Mouse (Mus musculus): ENCODE data around the gene Zfp493. TPM values are rescaled to one million over a fixed set of nuclear protein-coding genes. Genes with fewer than 3 reads are reported as not detected.
"Not testable (repeated sequence)": the region's sequence is repeated elsewhere in the genome, so short reads cannot be mapped to it uniquely, and the experiment has no call there.

Gene Zfp493
- total RNA-seq (2017) = 0.85 to 2.1 TPM in 2 of 3 replicates, not detected in the other

DNA sequence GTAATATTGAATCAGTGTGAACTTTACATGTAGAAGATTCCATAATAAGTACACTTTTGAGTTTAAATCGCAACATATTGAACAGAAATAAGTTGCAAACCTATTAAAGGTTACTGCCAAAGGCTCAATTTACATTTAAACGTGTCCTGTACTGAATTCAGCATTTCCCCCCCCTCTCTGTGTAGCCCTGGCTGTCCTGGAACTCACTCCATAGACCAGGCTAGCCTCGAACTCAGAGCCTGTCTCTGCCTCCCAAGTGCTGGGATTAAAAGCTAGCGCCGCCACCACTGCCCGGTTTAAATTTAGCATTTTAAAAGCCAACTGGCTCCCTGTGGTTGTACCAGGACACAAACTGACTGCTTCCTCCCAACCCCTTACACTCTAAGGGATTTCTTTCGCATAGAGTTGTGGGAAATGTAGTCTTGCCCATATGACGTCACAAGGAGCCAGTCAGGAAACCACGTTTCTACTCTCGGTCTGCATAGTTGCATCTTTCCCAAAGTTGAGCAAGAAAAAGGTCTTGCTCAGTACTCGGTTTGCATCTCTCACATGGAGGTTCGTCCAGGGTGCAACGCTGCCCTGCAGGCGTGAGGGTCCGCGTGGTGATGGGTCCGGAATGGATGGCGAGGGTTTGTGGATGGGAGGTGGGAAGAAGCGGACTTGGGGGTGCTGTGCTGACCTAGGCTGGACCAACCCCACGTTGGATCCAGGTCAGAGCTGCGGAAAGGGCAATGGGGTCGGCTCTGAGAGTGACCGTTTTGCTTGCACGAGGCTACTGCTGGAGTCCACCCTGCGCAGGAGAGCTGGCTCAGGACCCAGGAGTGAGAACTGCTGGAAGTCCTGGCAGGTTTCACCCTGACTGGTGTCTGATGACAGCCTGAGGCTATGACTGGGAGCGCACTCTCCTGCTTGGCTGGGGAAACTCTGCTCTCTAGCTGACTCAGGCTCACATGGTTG, at the start of gene Zfp493:
Gene Zfp493, plus strand, starts transcription at position 429 of the 957 bp plus-strand sequence.
- ATAC-seq (replicated peaks; ENCODE audit: insufficient number of reproducible peaks, low FRiP score, low TSS enrichment, poor library complexity, severe bottlenecking) = peak; percentile 89

DNA sequence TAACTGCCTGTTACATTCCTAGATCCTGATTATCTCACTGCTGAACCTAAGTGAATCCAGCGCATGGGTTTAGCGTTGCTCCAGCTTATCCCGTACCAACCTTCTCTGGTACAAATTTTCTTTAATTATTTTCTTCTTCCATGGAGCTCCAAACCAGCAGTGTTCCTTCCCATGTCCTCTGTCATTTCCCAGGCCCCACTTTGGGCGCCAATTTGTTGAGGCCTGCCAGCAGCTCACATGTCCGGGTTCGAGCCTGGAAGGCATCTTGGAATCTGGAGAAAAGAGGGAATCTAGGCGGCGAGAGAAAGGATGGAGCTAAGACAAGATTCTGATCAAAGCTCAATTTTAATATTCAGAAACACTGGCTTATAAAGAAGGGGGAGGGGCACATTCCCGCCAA, 45.1 kb upstream of the Zfp493 start:
- not testable (repeated sequence) for ATAC-seq (replicated peaks; ENCODE audit: insufficient number of reproducible peaks, low FRiP score, low TSS enrichment, poor library complexity, severe bottlenecking)

DNA sequence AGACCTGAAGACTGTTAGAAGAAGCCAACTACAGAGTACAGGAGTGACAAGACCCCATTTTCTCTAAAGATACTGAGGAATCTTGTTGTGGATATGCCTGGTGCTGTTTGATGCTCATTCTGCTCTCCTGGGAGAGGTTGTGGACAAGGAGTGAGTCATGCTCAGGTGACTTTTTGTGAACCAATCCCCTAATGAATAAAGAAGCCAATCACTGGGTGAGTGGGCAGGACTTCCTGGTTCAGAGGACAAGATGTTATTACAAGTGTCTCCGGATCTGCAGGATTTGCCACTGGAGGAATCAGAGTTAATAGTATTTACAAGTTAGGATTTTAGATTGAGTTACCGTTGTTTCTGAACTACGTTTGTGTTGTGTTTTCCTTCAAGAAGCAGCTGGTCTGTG, 36.6 kb upstream of the Zfp493 start:
- ATAC-seq (replicated peaks; ENCODE audit: insufficient number of reproducible peaks, low FRiP score, low TSS enrichment, poor library complexity, severe bottlenecking) = no peak

DNA sequence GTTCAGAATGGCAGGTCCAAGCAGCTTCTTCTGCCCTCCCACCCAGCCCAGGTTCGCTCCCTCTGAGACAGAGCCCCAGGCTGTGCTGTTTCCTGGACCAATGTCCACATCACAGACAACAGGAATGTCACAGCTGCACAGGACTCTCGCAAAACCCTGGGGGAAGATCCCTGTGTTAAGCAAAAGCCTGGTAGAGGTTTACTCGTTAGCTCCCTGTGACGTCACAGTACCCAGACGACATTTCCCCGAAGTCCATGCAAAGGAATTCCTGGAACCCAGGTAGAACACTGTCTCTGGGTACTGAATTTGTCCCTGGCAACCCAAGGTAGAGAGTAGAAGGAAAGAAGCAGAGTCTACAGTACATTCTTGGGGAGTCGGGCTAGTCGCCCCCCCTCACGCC, 35.6 kb upstream of the Zfp493 start:
- ATAC-seq (replicated peaks; ENCODE audit: insufficient number of reproducible peaks, low FRiP score, low TSS enrichment, poor library complexity, severe bottlenecking) = no peak

DNA sequence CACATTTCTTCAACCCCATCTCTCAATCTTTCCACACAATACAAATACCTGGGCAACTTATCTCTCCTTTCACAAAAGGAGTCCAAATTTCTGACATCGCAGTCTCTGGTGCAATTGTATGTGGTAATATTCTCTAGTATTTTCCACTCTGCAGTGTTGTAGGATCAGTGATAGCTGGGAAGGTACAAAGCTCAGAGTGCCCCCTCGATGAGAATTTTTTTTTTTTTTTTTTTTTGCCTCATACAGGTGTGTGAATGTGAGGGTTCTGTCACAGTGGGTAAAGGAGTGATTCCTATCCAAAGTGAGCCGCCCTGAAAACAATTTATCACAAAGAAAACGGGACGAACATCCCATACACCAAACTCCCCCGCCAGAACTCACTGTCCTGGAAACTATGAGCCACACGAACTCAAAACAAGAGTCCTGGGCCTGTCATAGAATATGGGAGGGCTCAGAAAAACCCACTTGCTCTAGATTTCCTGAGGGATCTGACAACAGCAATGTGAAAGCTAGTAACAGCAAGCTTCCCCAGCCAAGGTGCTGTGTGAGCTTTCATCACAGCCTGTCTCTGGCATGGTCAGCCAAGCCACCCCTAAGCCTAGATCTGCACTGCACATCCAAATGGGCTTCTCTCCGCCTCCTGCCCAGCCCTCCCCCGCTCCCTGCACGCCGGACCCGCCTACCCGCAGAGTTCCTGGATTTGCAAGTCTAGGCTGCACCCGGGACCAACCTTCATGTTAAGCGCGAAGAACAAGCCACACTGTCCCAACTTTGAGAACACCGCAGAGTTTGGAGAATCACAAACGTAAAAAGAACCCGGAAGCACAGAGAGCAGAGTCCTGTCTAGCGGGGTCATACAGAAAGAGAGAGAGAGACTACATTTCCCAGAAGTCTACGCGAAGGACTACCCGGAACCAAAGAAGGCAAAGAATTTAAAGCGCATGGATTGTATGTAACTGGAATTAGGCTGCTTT, 24.9 kb upstream of the Zfp493 start, which contains the start of gene Zfp85:
Gene Zfp85, minus strand, starts transcription at position 896 of the 974 bp plus-strand sequence.
- peak; percentile 87 for ATAC-seq (replicated peaks; ENCODE audit: insufficient number of reproducible peaks, low FRiP score, low TSS enrichment, poor library complexity, severe bottlenecking)

DNA sequence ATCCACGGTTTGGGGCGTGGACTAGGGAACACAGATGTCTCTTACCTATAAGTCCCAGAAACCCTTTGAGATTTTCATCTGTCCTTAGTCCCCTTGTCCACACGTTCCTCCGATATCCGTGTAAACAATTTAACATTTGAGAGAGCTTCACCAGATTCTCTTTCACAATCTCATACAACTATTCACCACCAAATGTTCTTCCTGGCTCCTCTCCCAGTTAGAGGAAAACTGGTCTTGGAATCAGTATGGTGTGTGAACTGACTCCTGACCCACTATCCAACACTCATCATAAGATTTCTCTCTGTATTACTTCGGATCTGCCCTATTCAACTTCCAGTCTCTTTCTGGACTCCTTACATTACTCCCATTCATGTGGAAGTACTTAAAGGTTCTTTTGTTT, 23.7 kb upstream of the Zfp493 start:
- no peak for ATAC-seq (replicated peaks; ENCODE audit: insufficient number of reproducible peaks, low FRiP score, low TSS enrichment, poor library complexity, severe bottlenecking)

DNA sequence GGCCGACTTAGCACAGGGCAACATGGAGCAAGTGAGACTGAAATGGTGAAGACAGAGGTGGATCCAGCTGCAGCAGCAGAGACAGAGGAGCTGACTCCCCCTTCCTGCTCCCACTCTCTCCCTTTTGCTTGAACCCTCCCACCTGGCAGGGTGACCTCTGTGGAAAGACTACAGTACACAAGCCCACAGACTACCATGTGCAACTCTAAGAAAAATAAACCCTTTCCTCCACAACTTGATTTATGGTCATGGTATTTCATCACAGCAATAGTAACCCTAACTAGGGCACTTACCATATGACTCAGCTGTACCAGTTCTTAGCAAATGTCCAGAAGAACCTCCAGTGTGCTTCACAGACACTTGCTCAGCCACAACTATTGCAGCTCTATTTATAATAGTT, 19.5 kb upstream of the Zfp493 start:
- no peak for ATAC-seq (replicated peaks; ENCODE audit: insufficient number of reproducible peaks, low FRiP score, low TSS enrichment, poor library complexity, severe bottlenecking)

DNA sequence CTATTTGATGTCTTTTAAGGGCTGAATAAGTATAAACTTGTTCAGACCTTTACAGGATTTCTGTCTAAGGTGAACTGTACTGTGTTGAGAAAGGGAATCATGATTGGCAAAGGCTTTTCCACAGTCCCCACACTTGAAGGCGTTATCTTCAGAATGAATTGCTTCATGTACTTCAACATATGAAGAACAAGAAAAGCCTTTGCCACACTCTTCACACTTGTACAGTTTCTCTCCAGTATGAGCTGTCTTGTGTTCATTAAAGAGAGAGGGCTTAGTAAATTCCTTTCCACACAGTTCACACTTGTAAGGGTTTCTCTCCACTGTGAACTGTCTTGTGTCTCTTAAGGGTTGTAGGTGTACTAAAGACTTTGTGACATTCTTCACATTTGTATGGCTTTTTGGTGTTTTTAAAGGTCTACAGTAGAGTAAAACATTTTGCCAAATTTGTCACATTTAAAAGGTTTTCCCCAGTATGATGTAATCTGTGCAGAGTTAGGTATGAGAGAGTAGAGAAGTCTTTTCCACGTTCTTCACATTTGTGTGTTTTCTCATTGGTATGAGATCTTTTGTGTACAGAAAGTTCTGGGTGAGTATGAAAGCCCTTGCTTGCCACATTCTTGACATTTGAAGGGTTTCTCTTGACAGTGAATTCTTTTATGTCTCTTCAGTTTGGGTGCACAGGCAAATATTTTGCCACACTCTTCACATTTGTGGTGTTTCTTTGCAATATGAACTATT, 16.3 kb upstream of the Zfp493 start:
- ATAC-seq (replicated peaks; ENCODE audit: insufficient number of reproducible peaks, low FRiP score, low TSS enrichment, poor library complexity, severe bottlenecking) = no peak

DNA sequence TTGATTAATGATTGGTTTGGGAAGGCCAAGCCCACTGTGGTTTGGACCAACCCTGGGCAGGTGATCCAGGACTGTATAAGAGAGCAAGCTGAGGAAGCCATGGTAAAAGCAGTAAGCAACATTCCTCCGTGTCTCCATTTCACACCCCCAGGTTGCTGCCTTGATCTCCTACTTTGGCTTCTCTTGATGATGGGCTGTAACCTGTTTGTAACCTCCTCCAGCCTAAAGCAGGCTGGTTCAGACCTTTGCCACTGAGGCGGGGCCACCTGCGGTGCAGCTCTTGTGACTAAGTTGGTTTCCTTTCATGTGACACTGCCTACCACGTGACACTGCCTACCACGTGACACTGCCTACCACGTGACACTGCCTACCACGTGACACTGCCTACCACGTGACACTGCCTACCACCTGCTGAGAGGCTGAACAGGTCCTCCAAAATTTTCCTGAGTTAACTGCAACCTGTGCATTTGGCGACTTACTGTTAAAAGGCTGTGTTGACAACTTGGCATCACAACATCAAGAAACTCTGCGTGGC, 12.5 kb downstream of the Zfp493 start:
- no peak for ATAC-seq (replicated peaks; ENCODE audit: insufficient number of reproducible peaks, low FRiP score, low TSS enrichment, poor library complexity, severe bottlenecking)

DNA sequence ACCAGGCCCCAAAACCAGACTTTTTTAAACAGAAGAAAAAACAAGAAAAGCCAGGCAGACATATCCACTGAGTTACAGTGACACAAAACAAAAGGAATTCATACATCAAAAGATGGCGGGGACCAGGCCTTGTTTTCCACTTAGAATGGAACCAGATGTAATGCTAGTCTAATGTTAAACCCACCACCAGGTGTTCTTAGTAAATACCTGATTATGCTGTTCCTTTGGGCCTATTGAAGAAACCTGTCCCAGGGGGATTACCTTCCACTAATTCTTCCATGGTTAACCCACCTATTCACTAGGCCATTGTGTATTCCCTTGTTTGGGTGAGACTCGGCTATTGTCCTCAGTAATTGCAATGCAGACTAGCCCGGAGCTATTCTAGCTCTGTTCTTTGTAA, 19.1 kb downstream of the Zfp493 start:
- no peak for ATAC-seq (replicated peaks; ENCODE audit: insufficient number of reproducible peaks, low FRiP score, low TSS enrichment, poor library complexity, severe bottlenecking)

DNA sequence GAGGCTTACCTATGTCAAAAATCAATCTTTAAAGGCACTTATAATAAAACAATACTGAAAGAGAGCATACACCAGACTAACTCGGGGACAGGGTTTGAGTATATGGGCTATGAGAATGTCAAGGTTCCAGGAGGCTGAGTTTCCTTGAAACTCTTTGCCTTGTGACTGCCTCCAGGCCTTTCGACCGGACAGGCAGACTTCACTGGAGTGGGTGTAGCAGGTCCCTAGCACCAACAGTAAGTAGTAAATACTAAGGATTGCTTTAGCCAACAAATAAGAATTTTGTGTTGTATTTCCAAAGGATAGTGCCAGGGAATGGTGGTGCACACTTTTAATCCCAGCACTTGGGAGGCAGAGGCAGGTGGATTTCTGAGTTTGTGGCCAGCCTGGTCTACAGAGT, 19.7 kb downstream of the Zfp493 start:
- not testable (repeated sequence) for ATAC-seq (replicated peaks; ENCODE audit: insufficient number of reproducible peaks, low FRiP score, low TSS enrichment, poor library complexity, severe bottlenecking)

DNA sequence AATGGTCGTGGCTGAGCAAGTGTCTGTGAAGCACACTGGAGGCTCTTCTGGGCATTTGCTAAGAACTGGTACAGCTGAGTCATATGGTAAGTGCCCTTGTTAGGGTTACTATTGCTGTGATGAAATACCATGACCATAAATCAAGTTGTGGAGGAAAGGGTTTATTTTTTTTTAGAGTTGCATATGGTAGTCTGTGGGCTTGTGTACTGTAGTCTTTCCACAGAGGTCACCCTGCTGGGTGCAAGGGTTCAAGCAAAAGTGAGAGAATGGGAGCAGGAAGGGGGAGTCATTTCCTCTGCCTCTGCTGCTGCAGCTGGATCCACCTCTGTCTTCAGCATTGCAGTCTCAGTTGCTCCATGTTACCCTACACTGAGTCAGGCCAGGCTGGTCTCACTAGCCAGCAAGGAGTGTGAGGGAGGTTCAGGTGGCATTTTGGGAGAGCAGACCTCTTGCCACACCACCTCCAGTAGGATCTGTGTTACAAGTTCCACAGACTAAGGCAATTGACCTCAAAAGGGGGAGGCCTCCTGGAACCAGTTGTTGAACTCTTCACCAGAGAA, 32.2 kb downstream of the Zfp493 start:
- ATAC-seq (replicated peaks; ENCODE audit: insufficient number of reproducible peaks, low FRiP score, low TSS enrichment, poor library complexity, severe bottlenecking) = no peak

DNA sequence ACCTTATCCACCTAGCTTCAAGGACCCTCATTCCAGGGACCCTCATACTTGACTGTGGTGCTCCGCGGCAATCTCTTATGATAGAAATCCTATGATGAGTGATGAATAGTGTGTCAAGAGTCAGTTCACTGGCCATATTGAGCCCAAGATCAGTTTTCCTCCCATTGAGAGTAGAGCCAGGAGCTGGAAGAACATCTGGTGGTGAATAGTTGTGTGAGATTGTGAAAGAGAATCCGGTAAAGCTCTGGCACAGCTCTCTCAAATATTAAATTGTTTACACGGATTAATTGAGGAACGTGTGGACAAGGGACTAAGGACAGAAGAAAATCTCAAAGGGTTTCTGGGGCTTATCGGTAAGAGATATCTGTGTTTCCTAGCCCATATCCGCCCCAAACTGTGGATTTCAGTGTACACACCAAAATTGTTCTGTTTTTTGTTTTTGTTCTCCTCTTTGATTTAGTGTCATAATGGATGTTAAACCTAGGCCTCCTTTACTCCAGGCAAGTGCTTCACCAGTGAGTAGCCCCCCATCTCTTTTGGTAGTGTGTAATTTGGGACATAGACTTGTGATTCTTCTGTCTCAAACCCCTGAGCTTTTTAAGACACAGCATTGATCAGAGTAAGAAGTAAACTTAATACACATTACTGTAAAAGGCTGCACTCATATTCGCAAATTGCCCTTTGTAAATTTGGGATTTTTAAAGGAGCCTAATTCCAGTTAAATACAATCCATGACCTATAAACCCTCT, 33.6 kb downstream of the Zfp493 start:
- ATAC-seq (replicated peaks; ENCODE audit: insufficient number of reproducible peaks, low FRiP score, low TSS enrichment, poor library complexity, severe bottlenecking) = no peak

DNA sequence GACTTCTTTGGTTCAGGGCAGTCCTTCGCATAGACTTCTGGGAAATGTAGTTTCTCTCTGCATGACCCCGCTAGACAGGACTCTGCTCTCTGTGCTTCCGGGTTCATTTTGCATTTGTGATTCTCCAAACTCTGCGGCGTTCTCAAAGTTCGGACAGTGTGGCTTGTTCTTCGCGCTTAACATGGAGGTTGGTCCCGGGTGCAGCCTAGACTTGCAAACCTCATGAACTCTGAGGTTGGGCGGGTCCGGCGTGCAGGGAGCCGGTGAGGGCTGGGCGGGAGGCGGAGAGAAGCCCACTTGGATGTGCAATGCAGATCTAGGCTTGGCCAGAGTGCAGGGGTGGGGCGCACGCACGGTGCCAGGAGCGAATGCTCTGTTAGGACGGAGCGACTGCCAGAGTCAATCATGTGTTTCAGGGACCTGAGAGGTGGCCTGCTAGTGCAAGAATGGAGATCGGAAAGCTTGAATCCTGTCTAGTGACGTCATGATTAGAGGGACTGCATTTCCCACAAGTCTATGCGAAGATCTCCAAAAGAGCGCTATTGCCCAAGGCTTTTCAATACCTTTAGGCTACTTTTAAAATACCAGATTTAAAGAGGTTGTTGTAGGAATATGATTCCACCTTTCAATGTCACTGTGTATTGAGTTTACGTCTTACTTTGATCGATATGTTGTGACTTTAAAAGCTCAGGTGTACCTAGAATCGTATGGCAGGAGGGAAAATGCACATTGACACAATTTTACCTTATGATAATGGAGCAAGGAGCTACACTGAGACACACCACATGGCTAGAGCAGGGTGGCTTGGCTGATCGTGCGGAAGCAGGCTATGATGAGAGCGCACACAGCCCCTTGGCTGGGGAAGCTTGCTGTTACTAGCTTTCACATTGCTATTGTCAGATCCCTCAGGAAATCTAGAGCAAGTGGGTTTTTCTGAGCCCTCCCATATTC, 34.5 kb downstream of the Zfp493 start, which contains the start of gene Zfp273:
Gene Zfp273, plus strand, starts transcription at position 31 of the 951 bp plus-strand sequence.
- peak; percentile 94 for ATAC-seq (replicated peaks; ENCODE audit: insufficient number of reproducible peaks, low FRiP score, low TSS enrichment, poor library complexity, severe bottlenecking)

DNA sequence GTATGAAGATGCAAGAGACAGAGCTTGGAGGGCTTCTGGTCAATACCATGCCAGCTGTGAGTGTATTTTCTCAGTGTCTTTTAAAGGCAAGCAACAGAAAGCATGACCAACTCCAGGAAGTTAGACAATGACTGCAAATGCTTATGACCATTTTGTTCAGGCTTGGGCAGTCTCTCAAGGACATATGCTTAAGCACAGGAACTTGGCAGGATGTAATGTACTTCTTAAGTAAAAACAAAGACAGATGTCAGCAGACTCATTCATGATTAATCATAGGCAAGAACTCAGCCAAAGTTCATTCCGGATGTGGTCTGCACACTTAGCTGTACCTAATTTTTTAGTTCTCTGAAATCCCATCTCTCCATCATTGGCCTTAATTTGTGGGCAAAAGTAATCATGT, 39.1 kb downstream of the Zfp493 start:
- ATAC-seq (replicated peaks; ENCODE audit: insufficient number of reproducible peaks, low FRiP score, low TSS enrichment, poor library complexity, severe bottlenecking) = no peak

DNA sequence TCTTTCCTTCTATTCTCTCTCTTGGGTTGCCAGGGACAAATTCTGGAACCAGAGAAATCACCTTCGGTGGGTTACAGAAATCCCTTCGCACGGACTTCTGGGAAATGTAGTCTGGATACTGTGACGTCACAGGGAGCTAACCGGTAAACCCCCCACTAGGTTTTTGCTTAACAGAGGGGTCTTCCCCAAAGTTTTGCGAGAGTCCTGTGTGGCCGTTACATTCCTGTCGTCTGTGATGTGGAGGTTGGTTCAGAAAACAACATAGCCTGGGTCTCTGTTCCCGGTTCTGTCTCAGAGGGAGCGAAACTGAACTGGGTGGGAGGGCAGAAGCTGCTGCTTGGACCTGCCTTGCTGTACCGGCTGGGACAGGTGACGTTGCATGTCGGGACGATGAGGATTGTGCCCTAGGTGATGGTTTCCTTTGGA, 51.4 kb downstream of the Zfp493 start, which contains the start of gene Gm10037:
Gene Gm10037, plus strand, starts transcription at position 196 of the 426 bp plus-strand sequence.
- 0 out of 2 replicates have a peak, but pooled peaks have one; percentile 45 for ATAC-seq (replicated peaks; ENCODE audit: insufficient number of reproducible peaks, low FRiP score, low TSS enrichment, poor library complexity, severe bottlenecking)

All from monocyte, adult 5-6 weeks (primary cell).